Mouse (Mus musculus): Measurements from ENCODE around the gene Elmo1. TPM values are rescaled to one million over a fixed set of nuclear protein-coding genes. Genes with fewer than 3 reads are reported as not detected.

Gene Elmo1
- total and polyA plus RNA-seq, 3 experiments = 0.16 to 5.3 TPM; not detected in 1

GRCm38 (mm10) chr13:20218126-20218525, 127.7 kb downstream of the Elmo1 start:
- no peak for DNase-seq (ENCODE audit: low spot score)
- no peaks in the 10 kb centered on the region for H3K4me1 ChIP-seq (ENCODE audit: insufficient read depth, low read depth, low read length)
- TF ChIP-seq GATA2 (IDR thresholded peaks at IDR 0.05; ENCODE audit: borderline replicate concordance, low read depth, low read length) = no peak
- no peak for TF ChIP-seq GATA1 (IDR thresholded peaks at IDR 0.05; ENCODE audit: borderline replicate concordance, low read length)
- no peak for TF ChIP-seq TAL1 (conservative IDR thresholded peaks at IDR 0.05; ENCODE audit: low read depth, low read length)
- TF ChIP-seq POLR2AphosphoS5 (IDR thresholded peaks at IDR 0.05; ENCODE audit: insufficient replicate concordance, low read depth, low read length) = no peak
- no peak for TF ChIP-seq CTCF (IDR thresholded peaks at IDR 0.05; ENCODE audit: low read depth, low read length)
- no peak overlapping the region for H3K4me3 ChIP-seq (ENCODE audit: low read depth, low read length)
- H3K36me3 ChIP-seq (replicated peaks) = no peaks in the 10 kb centered on the region
- no peaks in the 10 kb centered on the region for H3K27me3 ChIP-seq (ENCODE audit: insufficient read depth, low read length)
- no peak for ATAC-seq (ENCODE audit: extremely low read depth, insufficient number of reproducible peaks, low FRiP score, poor library complexity, severe bottlenecking)
- no peaks in the 10 kb centered on the region for H3K9me3 ChIP-seq (replicated peaks)

GRCm38 (mm10) chr13:20220414-20220813, 130.0 kb downstream of the Elmo1 start:
- Histone ChIP-seq H3K9me3 (replicated peaks) (no peaks in the 10 kb centered on the region), H3K36me3 (replicated peaks) (no peaks in the 10 kb centered on the region), H3K4me1 (ENCODE audit: insufficient read depth, low read depth, low read length) (no peaks in the 10 kb centered on the region), H3K27me3 (ENCODE audit: insufficient read depth, low read length) (no peaks in the 10 kb centered on the region), H3K4me3 (ENCODE audit: low read depth, low read length) (no peak overlapping the region)
- no peak for ATAC-seq (ENCODE audit: extremely low read depth, insufficient number of reproducible peaks, low FRiP score, poor library complexity, severe bottlenecking)
- TF ChIP-seq CTCF (IDR thresholded peaks at IDR 0.05; ENCODE audit: low read depth, low read length) = no peak
- no peak for TF ChIP-seq GATA1 (IDR thresholded peaks at IDR 0.05; ENCODE audit: borderline replicate concordance, low read length)
- no peak for TF ChIP-seq POLR2AphosphoS5 (IDR thresholded peaks at IDR 0.05; ENCODE audit: insufficient replicate concordance, low read depth, low read length)
- TF ChIP-seq TAL1 (conservative IDR thresholded peaks at IDR 0.05; ENCODE audit: low read depth, low read length) = no peak
- no peak for TF ChIP-seq GATA2 (IDR thresholded peaks at IDR 0.05; ENCODE audit: borderline replicate concordance, low read depth, low read length)
- DNase-seq (ENCODE audit: low spot score) = no peak

GRCm38 (mm10) chr13:20227923-20228705, 137.7 kb downstream of the Elmo1 start:
- TF ChIP-seq GATA2 (IDR thresholded peaks at IDR 0.05; ENCODE audit: borderline replicate concordance, low read depth, low read length) (no peak), POLR2AphosphoS5 (IDR thresholded peaks at IDR 0.05; ENCODE audit: insufficient replicate concordance, low read depth, low read length) (no peak), TAL1 (conservative IDR thresholded peaks at IDR 0.05; ENCODE audit: low read depth, low read length) (no peak), CTCF (IDR thresholded peaks at IDR 0.05; ENCODE audit: low read depth, low read length) (no peak), GATA1 (IDR thresholded peaks at IDR 0.05; ENCODE audit: borderline replicate concordance, low read length) (no peak)
- no peak for ATAC-seq (ENCODE audit: extremely low read depth, insufficient number of reproducible peaks, low FRiP score, poor library complexity, severe bottlenecking)
- no peaks in the 10 kb centered on the region for H3K27me3 ChIP-seq (ENCODE audit: insufficient read depth, low read length)
- no peaks in the 10 kb centered on the region for H3K36me3 ChIP-seq (replicated peaks)
- no peak for DNase-seq (ENCODE audit: low spot score)
- H3K4me1 ChIP-seq (ENCODE audit: insufficient read depth, low read depth, low read length) = no peaks in the 10 kb centered on the region
- no peak overlapping the region for H3K4me3 ChIP-seq (ENCODE audit: low read depth, low read length)
- H3K9me3 ChIP-seq (replicated peaks) = no peaks in the 10 kb centered on the region

GRCm38 (mm10) chr13:20231837-20232728, 141.7 kb downstream of the Elmo1 start:
- ATAC-seq (ENCODE audit: extremely low read depth, insufficient number of reproducible peaks, low FRiP score, poor library complexity, severe bottlenecking) (no peak), DNase-seq (ENCODE audit: low spot score) (no peak)
- H3K4me3 ChIP-seq (ENCODE audit: low read depth, low read length) = no peak overlapping the region
- H3K27me3 ChIP-seq (ENCODE audit: insufficient read depth, low read length) = no peaks in the 10 kb centered on the region
- TF ChIP-seq GATA1 (IDR thresholded peaks at IDR 0.05; ENCODE audit: borderline replicate concordance, low read length) (no peak), GATA2 (IDR thresholded peaks at IDR 0.05; ENCODE audit: borderline replicate concordance, low read depth, low read length) (no peak), TAL1 (conservative IDR thresholded peaks at IDR 0.05; ENCODE audit: low read depth, low read length) (no peak), CTCF (IDR thresholded peaks at IDR 0.05; ENCODE audit: low read depth, low read length) (no peak), POLR2AphosphoS5 (IDR thresholded peaks at IDR 0.05; ENCODE audit: insufficient replicate concordance, low read depth, low read length) (no peak)
- H3K9me3 ChIP-seq (replicated peaks) = peaks cover 5% of the 10 kb centered on the region; the same call in 1 of the 2 replicates
- H3K36me3 ChIP-seq (replicated peaks) = no peaks in the 10 kb centered on the region
- H3K4me1 ChIP-seq (ENCODE audit: insufficient read depth, low read depth, low read length) = no peaks in the 10 kb centered on the region

- Histone ChIP-seq H3K4me1 (ENCODE audit: insufficient read depth, low read depth, low read length) (no peaks in the 10 kb centered on the region), H3K9me3 (replicated peaks) (peaks cover 5% of the 10 kb centered on the region; the same call in 1 of the 2 replicates), H3K27me3 (ENCODE audit: insufficient read depth, low read length) (no peaks in the 10 kb centered on the region), H3K36me3 (replicated peaks) (no peaks in the 10 kb centered on the region), H3K4me3 (ENCODE audit: low read depth, low read length) (no peak overlapping the region)
- ATAC-seq (ENCODE audit: extremely low read depth, insufficient number of reproducible peaks, low FRiP score, poor library complexity, severe bottlenecking) (no peak), DNase-seq (ENCODE audit: low spot score) (no peak)
- TF ChIP-seq GATA1 (IDR thresholded peaks at IDR 0.05; ENCODE audit: borderline replicate concordance, low read length) = no peak
- no peak for TF ChIP-seq POLR2AphosphoS5 (IDR thresholded peaks at IDR 0.05; ENCODE audit: insufficient replicate concordance, low read depth, low read length)
- TF ChIP-seq CTCF (IDR thresholded peaks at IDR 0.05; ENCODE audit: low read depth, low read length) = no peak
- no peak for TF ChIP-seq GATA2 (IDR thresholded peaks at IDR 0.05; ENCODE audit: borderline replicate concordance, low read depth, low read length)
- no peak for TF ChIP-seq TAL1 (conservative IDR thresholded peaks at IDR 0.05; ENCODE audit: low read depth, low read length)
Observed at GRCm38 (mm10) chr13:20233707-20234106, 143.3 kb downstream of the Elmo1 start.

- Histone ChIP-seq H3K27me3 (ENCODE audit: insufficient read depth, low read length) (no peaks in the 10 kb centered on the region), H3K9me3 (replicated peaks) (peaks cover 5% of the 10 kb centered on the region; the same call in 1 of the 2 replicates), H3K4me3 (ENCODE audit: low read depth, low read length) (no peak overlapping the region), H3K4me1 (ENCODE audit: insufficient read depth, low read depth, low read length) (no peaks in the 10 kb centered on the region), H3K36me3 (replicated peaks) (no peaks in the 10 kb centered on the region)
- TF ChIP-seq TAL1 (conservative IDR thresholded peaks at IDR 0.05; ENCODE audit: low read depth, low read length) = no peak
- TF ChIP-seq GATA1 (IDR thresholded peaks at IDR 0.05; ENCODE audit: borderline replicate concordance, low read length) = no peak
- TF ChIP-seq POLR2AphosphoS5 (IDR thresholded peaks at IDR 0.05; ENCODE audit: insufficient replicate concordance, low read depth, low read length) = no peak
- DNase-seq (ENCODE audit: low spot score) = no peak
- ATAC-seq (ENCODE audit: extremely low read depth, insufficient number of reproducible peaks, low FRiP score, poor library complexity, severe bottlenecking) = no peak
Observed at GRCm38 (mm10) chr13:20237615-20238014, 147.2 kb downstream of the Elmo1 start.
